36 mouse cellular contexts compared by ENCODE assay signal in genomic region chr2:164735446-164735845, GRCm38 (mm10). TPM values are rescaled to one million over a fixed set of nuclear protein-coding genes. Genes with fewer than 3 reads are reported as not detected.
"Had no signal": no experiment of that assay in that cellular context is flagged by ENCODE, and none has a peak within 500 bp of the region (broad histone marks: within the 10 kb centered on the region; RNA-seq: fewer than 3 reads in every experiment).

No protein-coding gene starts in this region.

- H3K9ac ChIP-seq: heart, embryonic 13.5 days; heart, embryonic 15.5 days; hindbrain, embryonic 12.5 days; hindbrain, embryonic 14.5 days; limb, embryonic 13.5 days; liver, embryonic 13.5 days; liver, embryonic 15.5 days had no signal

- H3K4me1 ChIP-seq: heart, embryonic 13.5 days; heart, embryonic 15.5 days; hindbrain, embryonic 12.5 days; limb, embryonic 13.5 days; liver, embryonic 13.5 days had no signal

- H3K9me3 ChIP-seq: heart, embryonic 13.5 days; heart, embryonic 15.5 days; hindbrain, embryonic 10.5 days; hindbrain, embryonic 12.5 days; limb, embryonic 13.5 days; liver, embryonic 13.5 days; liver, embryonic 15.5 days had no signal

- ATAC-seq: hindbrain, embryonic 16.5 days; inflammation-experienced regulatory T-cells, adult 6 months had no signal

- H3K27ac ChIP-seq: heart, adult 2 months; heart, embryonic 13.5 days; heart, embryonic 15.5 days; hindbrain, embryonic 10.5 days; hindbrain, embryonic 12.5 days; hindbrain, embryonic 14.5 days; layer of hippocampus, adult 2 months; left cerebral cortex, adult 2 months; limb, embryonic 13.5 days; liver, embryonic 13.5 days; liver, embryonic 15.5 days had no signal

- H3K36me3 ChIP-seq: heart, embryonic 13.5 days; heart, embryonic 15.5 days; hindbrain, embryonic 10.5 days; hindbrain, embryonic 12.5 days; limb, embryonic 13.5 days; liver, embryonic 13.5 days; liver, embryonic 15.5 days had no signal

- H3K27me3 ChIP-seq: heart, embryonic 15.5 days; hindbrain, embryonic 12.5 days; limb, embryonic 13.5 days had no signal

- H3K4me3 ChIP-seq: heart, adult 2 months; heart, embryonic 13.5 days; heart, embryonic 15.5 days; hindbrain, embryonic 10.5 days; hindbrain, embryonic 12.5 days; layer of hippocampus, adult 2 months; left cerebral cortex, adult 2 months; limb, embryonic 13.5 days; liver, embryonic 13.5 days; liver, embryonic 15.5 days had no signal

- DNase-seq: gastrocnemius, postnatal 14 days; gastrocnemius, postnatal 36 days; heart, adult 11 months; heart, adult 2 months; heart, postnatal 14 days; heart, postnatal 4 days; kidney, adult 18-20 months; kidney, adult 8-10 months; kidney, postnatal 10 days; kidney, postnatal 25 days; kidney, postnatal 4 days; liver; liver, embryonic 13.5 days had no signal

- H3K4me2 ChIP-seq: heart, embryonic 11.5 days; heart, embryonic 13.5 days; heart, embryonic 15.5 days; hindbrain, embryonic 12.5 days; hindbrain, embryonic 14.5 days; limb, embryonic 13.5 days; liver, embryonic 11.5 days; liver, embryonic 13.5 days; liver, embryonic 15.5 days had no signal

RNA-seq across cellular contexts. Expression of gene Wfdc3, which starts 10.3 kb away (rescaled TPM):
- total RNA-seq: gastrocnemius, adult 18-20 months; gastrocnemius, adult 8-10 months; gastrocnemius, postnatal 14 days; gastrocnemius, postnatal 36 days; heart, adult 2 months had no signal
- polyA plus RNA-seq: inflammation-experienced regulatory T-cells, adult 6 months had no signal

RNA-seq across cellular contexts. Expression of gene Spint5, which starts 20.3 kb away (rescaled TPM):
- total RNA-seq: gastrocnemius, adult 18-20 months; gastrocnemius, adult 8-10 months; gastrocnemius, postnatal 14 days; gastrocnemius, postnatal 36 days; heart, adult 2 months; heart, postnatal 14 days; heart, postnatal 4 days; layer of hippocampus, adult 2 months; layer of hippocampus, postnatal 10 days; layer of hippocampus, postnatal 25 days; left cerebral cortex, adult 2 months; left cerebral cortex, postnatal 14 days; left cerebral cortex, postnatal 36 days had no signal
- polyA plus RNA-seq: heart, adult 2 months; heart, embryonic 11.5 days; heart, embryonic 13.5 days; heart, embryonic 15.5 days; heart, postnatal 0 days; hindbrain, embryonic 10.5 days; hindbrain, embryonic 12.5 days; hindbrain, embryonic 14.5 days; hindbrain, embryonic 16.5 days; inflammation-experienced regulatory T-cells, adult 6 months; kidney, embryonic 14.5 days; kidney, embryonic 16.5 days; limb, embryonic 11.5 days; limb, embryonic 13.5 days; liver, embryonic 11.5 days; liver, embryonic 13.5 days; liver, embryonic 15.5 days had no signal

RNA-seq across cellular contexts. Expression of gene Spint4, which starts 37.1 kb away (rescaled TPM):
- total RNA-seq: gastrocnemius, adult 18-20 months; gastrocnemius, adult 8-10 months; gastrocnemius, postnatal 14 days; gastrocnemius, postnatal 36 days; heart, adult 2 months; heart, postnatal 14 days; heart, postnatal 4 days; layer of hippocampus, adult 2 months; layer of hippocampus, postnatal 10 days; layer of hippocampus, postnatal 25 days; left cerebral cortex, adult 2 months; left cerebral cortex, postnatal 14 days; left cerebral cortex, postnatal 36 days had no signal
- polyA plus RNA-seq: heart, adult 2 months; heart, embryonic 11.5 days; heart, embryonic 13.5 days; heart, embryonic 15.5 days; heart, postnatal 0 days; hindbrain, embryonic 10.5 days; hindbrain, embryonic 12.5 days; hindbrain, embryonic 14.5 days; hindbrain, embryonic 16.5 days; inflammation-experienced regulatory T-cells, adult 6 months; limb, embryonic 11.5 days; limb, embryonic 13.5 days; liver, embryonic 11.5 days; liver, embryonic 13.5 days; liver, embryonic 15.5 days had no signal
